Mouse (Mus musculus) small intestine, adult 2 months (tissue): ENCODE results near the gene Samd4b.

Experiments
- CTCF ChIP-seq: fragments of 200-500 bp; IDR thresholded peaks from 2 replicates; pipeline ENCODE4 v1.5.1; 2012; ENCODE audit warnings: low read depth, mild to moderate bottlenecking, control low read depth, inconsistent platforms, low read length, moderate library complexity, mixed read lengths; ENCODE audit not compliant: insufficient replicate concordance, insufficient read length; ENCODE audit errors: extremely low read depth
- POLR2A ChIP-seq: fragments of 200-500 bp; IDR thresholded peaks from 2 replicates; pipeline ENCODE4 v1.6.1; 2012; ENCODE audit warnings: low read depth, mild to moderate bottlenecking, control low read depth, inconsistent platforms, low read length, moderate library complexity

DNA sequence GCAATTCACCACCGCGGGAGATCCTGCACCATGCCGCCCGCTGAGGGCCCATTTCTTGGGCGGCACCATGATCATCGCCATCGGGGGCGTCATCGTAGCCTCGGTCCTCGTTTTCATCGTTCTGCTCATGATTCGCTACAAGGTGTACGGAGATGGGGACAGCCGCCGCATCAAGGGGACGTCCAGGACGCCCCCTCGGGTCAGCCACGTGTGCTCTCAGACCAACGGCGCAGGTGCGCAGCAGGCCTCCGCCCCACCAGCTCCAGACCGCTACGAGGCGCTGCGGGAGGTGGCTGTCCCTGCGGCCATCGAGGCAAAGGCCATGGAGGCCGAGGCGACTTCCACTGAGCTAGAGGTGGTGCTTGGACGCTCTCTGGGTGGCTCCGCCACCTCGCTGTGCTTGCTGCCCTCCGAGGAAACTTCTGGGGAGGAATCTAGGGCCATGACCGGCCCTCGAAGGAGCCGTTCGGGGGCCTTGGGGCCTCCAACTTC lies 131.2 kb downstream of the Samd4b start:
- TF ChIP-seq CTCF (no peak), POLR2A (no peak)
